In the genomic region with DNA sequence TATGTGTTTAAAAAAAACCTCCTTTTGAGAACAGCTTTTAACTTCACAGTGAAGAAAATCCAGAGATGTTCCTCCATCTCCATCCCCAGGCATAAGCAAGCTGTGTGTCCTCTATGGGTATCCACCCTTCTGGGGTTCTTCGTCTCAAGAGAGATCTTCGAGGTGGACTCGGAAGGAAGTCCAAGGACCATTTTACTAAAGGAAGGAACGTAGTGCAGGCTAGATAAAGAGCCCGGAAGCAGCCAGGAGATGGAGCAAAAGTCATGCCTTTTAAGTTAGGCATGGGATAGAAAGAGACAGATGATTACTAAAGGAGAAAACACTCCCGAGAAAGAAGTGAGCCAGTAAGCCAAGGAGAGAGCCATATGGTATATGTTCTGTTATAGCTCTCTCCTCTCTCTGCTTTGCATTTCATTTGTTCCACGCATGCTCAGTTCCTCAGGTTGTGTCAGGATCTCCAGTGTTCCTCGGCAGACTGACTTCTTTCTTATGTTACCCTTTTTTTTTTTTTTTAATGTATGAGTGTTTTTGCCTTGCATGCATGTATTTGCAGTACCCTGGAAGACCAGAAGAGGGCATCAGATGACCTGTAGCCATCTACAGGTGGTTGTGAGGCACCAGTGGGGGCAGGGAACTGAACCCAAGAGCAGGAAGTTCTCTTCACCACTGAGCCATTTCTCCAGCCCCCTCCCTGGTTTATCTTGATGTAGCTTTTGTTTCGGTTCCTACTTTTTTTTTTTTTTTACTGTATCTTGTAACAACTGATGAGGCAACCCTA, we compare ENCODE assay signal across 8 mouse cellular contexts. TPM values are rescaled to one million over a fixed set of nuclear protein-coding genes. Genes with fewer than 3 reads are reported as not detected.
DNase-seq lines count a peak whose midpoint lies in the region; ATAC-seq lines count a peak whose summit lies in the region.

No protein-coding gene starts in this region.

- no peaks in the 10 kb centered on the region for H3K27me3 ChIP-seq in midbrain, embryonic 14.5 days (ENCODE audit: control insufficient read depth, insufficient read depth, low read length)
- no peaks in the 10 kb centered on the region for H3K27me3 ChIP-seq in midbrain, embryonic 16.5 days (ENCODE audit: control insufficient read depth, insufficient read depth, low read depth, low read length)
- no peaks in the 10 kb centered on the region for H3K27me3 ChIP-seq in embryonic facial prominence, embryonic 14.5 days (replicated peaks; ENCODE audit: control insufficient read depth, insufficient read depth, low read length)
- no peaks in the 10 kb centered on the region for H3K27me3 ChIP-seq in liver, embryonic 12.5 days (replicated peaks)
- H3K27me3 ChIP-seq in intestine, embryonic 16.5 days (replicated peaks; ENCODE audit: control insufficient read depth, insufficient read depth, low read length), result no peaks in the 10 kb centered on the region

- 76% methylated on average over 9 of the region's 9 CpGs for whole genome bisulfite sequencing in midbrain, embryonic 14.5 days
- 76% methylated on average over 9 of the region's 9 CpGs for WGBS in midbrain, embryonic 16.5 days
- 67% methylated on average over 9 of the region's 9 CpGs for WGBS in embryonic facial prominence, embryonic 14.5 days
- WGBS in liver, embryonic 12.5 days (ENCODE audit: insufficient replicate concordance), result 17% methylated on average over 9 of the region's 9 CpGs
- 66% methylated on average over 9 of the region's 9 CpGs for WGBS in intestine, embryonic 16.5 days

- intact Hi-C loops in heart, postnatal 36 days (cut with DNase I), result no loop called here

- H3K4me3 ChIP-seq in midbrain, embryonic 14.5 days (replicated peaks; ENCODE audit: low read depth, low read length), result no peak overlapping the region
- H3K4me3 ChIP-seq in midbrain, embryonic 16.5 days (ENCODE audit: low read depth, low read length), result no peak overlapping the region
- no peak overlapping the region for H3K4me3 ChIP-seq in embryonic facial prominence, embryonic 14.5 days (ENCODE audit: low read depth, low read length)
- peak overlapping the region; percentile 22 for H3K4me3 ChIP-seq in liver, embryonic 12.5 days
- H3K4me3 ChIP-seq in intestine, embryonic 16.5 days (ENCODE audit: low read length), result no peak overlapping the region

- H3K9me3 ChIP-seq in midbrain, embryonic 14.5 days (ENCODE audit: control insufficient read depth, low read length), result no peaks in the 10 kb centered on the region
- no peaks in the 10 kb centered on the region for H3K9me3 ChIP-seq in midbrain, embryonic 16.5 days (replicated peaks; ENCODE audit: control insufficient read depth, low read length, poor library complexity, severe bottlenecking)
- no peaks in the 10 kb centered on the region for H3K9me3 ChIP-seq in embryonic facial prominence, embryonic 14.5 days (ENCODE audit: control insufficient read depth, low read length)
- H3K9me3 ChIP-seq in liver, embryonic 12.5 days (replicated peaks), result no peaks in the 10 kb centered on the region
- H3K9me3 ChIP-seq in intestine, embryonic 16.5 days (ENCODE audit: control insufficient read depth, low read length), result no peaks in the 10 kb centered on the region

- peak; percentile 50 for DNase-seq in midbrain, embryonic 14.5 days
- peak; percentile 84 for DNase-seq in T-cell, adult 2 months (ENCODE audit: low spot score)
- DNase-seq in embryonic facial prominence, embryonic 14.5 days (ENCODE audit: low spot score), result peak; percentile 55
- DNase-seq in heart, postnatal 36 days, result peak; percentile 42 to 66
- peak; percentile 78 for DNase-seq in right cerebral cortex, postnatal 14 days

- H3K27ac ChIP-seq in midbrain, embryonic 14.5 days (replicated peaks; ENCODE audit: low read depth, low read length), result no peak overlapping the region
- H3K27ac ChIP-seq in midbrain, embryonic 16.5 days (ENCODE audit: low read length), result no peak overlapping the region
- no peak overlapping the region for H3K27ac ChIP-seq in embryonic facial prominence, embryonic 14.5 days (replicated peaks; ENCODE audit: low read depth, low read length)
- H3K27ac ChIP-seq in liver, embryonic 12.5 days, result peak overlapping the region; percentile 83
- H3K27ac ChIP-seq in intestine, embryonic 16.5 days (ENCODE audit: low read length), result no peak overlapping the region

- H3K9ac ChIP-seq in midbrain, embryonic 14.5 days (replicated peaks; ENCODE audit: low read length), result no peak overlapping the region
- no peak overlapping the region for H3K9ac ChIP-seq in midbrain, embryonic 16.5 days (ENCODE audit: low read depth, low read length)
- no peak overlapping the region for H3K9ac ChIP-seq in embryonic facial prominence, embryonic 14.5 days (ENCODE audit: low read depth, low read length)
- peak overlapping the region; percentile 41; the same call in 1 of the 2 replicates for H3K9ac ChIP-seq in liver, embryonic 12.5 days
- no peak overlapping the region for H3K9ac ChIP-seq in intestine, embryonic 16.5 days (ENCODE audit: low read depth, low read length)

- H3K36me3 ChIP-seq in midbrain, embryonic 14.5 days (ENCODE audit: control insufficient read depth, insufficient read depth, low read length), result no peaks in the 10 kb centered on the region
- no peaks in the 10 kb centered on the region for H3K36me3 ChIP-seq in midbrain, embryonic 16.5 days (ENCODE audit: control insufficient read depth, insufficient read depth, low read length)
- no peaks in the 10 kb centered on the region for H3K36me3 ChIP-seq in embryonic facial prominence, embryonic 14.5 days (ENCODE audit: control insufficient read depth, insufficient read depth, low read length)
- no peaks in the 10 kb centered on the region for H3K36me3 ChIP-seq in liver, embryonic 12.5 days
- H3K36me3 ChIP-seq in intestine, embryonic 16.5 days (ENCODE audit: control insufficient read depth, insufficient read depth, low read length), result no peaks in the 10 kb centered on the region

- H3K4me1 ChIP-seq in midbrain, embryonic 14.5 days (ENCODE audit: control insufficient read depth, insufficient read depth, low read length), result no peaks in the 10 kb centered on the region
- no peaks in the 10 kb centered on the region for H3K4me1 ChIP-seq in midbrain, embryonic 16.5 days (ENCODE audit: control insufficient read depth, insufficient read depth, low read length)
- H3K4me1 ChIP-seq in embryonic facial prominence, embryonic 14.5 days (ENCODE audit: control insufficient read depth, insufficient read depth, low read length), result no peaks in the 10 kb centered on the region
- peaks cover 35% of the 10 kb centered on the region for H3K4me1 ChIP-seq in liver, embryonic 12.5 days
- H3K4me1 ChIP-seq in intestine, embryonic 16.5 days (ENCODE audit: control insufficient read depth, insufficient read depth, low read length), result peaks cover 3% of the 10 kb centered on the region; the same call in 1 of the 2 replicates

- no peak overlapping the region for H3K4me2 ChIP-seq in midbrain, embryonic 14.5 days (ENCODE audit: low read length)
- H3K4me2 ChIP-seq in midbrain, embryonic 16.5 days (ENCODE audit: low read length), result no peak overlapping the region
- H3K4me2 ChIP-seq in embryonic facial prominence, embryonic 14.5 days (ENCODE audit: low read depth, low read length), result no peak overlapping the region
- peak overlapping the region; percentile 58 for H3K4me2 ChIP-seq in liver, embryonic 12.5 days
- H3K4me2 ChIP-seq in intestine, embryonic 16.5 days (ENCODE audit: low read depth, low read length), result no peak overlapping the region

- no peak for ATAC-seq in midbrain, embryonic 14.5 days (ENCODE audit: low FRiP score, low TSS enrichment)
- ATAC-seq in midbrain, embryonic 16.5 days, result no peak
- ATAC-seq in embryonic facial prominence, embryonic 14.5 days (ENCODE audit: low read depth), result no peak
- ATAC-seq in liver, embryonic 12.5 days, result peak; percentile 46; the same call in 1 of the 2 replicates
- no peak for ATAC-seq in intestine, embryonic 16.5 days

RNA-seq across cellular contexts. Expression of gene Cfap54, which starts 11.1 kb away (rescaled TPM):
- 2.7 TPM in 2 replicates for polyA plus RNA-seq in midbrain, embryonic 14.5 days (2014; fragmentation: Nextera tagmentation; extraction: Ambion mirVana)
- 3.2 and 4.2 TPM in 2 replicates for polyA plus RNA-seq in midbrain, embryonic 16.5 days (2015; fragmentation: Nextera tagmentation; extraction: Ambion mirVana)
- 0.75 and 1.8 TPM in 2 replicates for polyA plus RNA-seq in embryonic facial prominence, embryonic 14.5 days (2014; fragmentation: Nextera tagmentation; extraction: Ambion mirVana)
- total RNA-seq in heart, postnatal 36 days (2021), result under 1 TPM; 0.50 to 0.79 TPM
- polyA plus RNA-seq in liver, embryonic 12.5 days (2016; fragmentation: Nextera tagmentation; extraction: Ambion mirVana), result 0.12 TPM in 1 of 2 replicates, not detected in the other
- polyA plus RNA-seq in intestine, embryonic 16.5 days (2015; fragmentation: Nextera tagmentation; extraction: Ambion mirVana), result 0.05 and 0.09 TPM in 2 replicates
